Mouse (Mus musculus): ENCODE measurements at regions not wholly inside any gene's neighbourhood (a gene's known extent, or its start where the extent isn't known, plus 50 kb on each side); places are given as distances from the start of the nearest gene placed in this dataset.

GRCm38 (mm10) chr4:134990651-134991050 lies 60.0 kb downstream of the Syf2 start:
- TF ChIP-seq GATA1 (IDR thresholded peaks at IDR 0.05; ENCODE audit: low read length) (no peak), TAL1 (IDR thresholded peaks at IDR 0.05; ENCODE audit: low read length) (no peak)
